Mouse (Mus musculus): Measurements from ENCODE around the gene Nanos3.

Gene Nanos3

DNA sequence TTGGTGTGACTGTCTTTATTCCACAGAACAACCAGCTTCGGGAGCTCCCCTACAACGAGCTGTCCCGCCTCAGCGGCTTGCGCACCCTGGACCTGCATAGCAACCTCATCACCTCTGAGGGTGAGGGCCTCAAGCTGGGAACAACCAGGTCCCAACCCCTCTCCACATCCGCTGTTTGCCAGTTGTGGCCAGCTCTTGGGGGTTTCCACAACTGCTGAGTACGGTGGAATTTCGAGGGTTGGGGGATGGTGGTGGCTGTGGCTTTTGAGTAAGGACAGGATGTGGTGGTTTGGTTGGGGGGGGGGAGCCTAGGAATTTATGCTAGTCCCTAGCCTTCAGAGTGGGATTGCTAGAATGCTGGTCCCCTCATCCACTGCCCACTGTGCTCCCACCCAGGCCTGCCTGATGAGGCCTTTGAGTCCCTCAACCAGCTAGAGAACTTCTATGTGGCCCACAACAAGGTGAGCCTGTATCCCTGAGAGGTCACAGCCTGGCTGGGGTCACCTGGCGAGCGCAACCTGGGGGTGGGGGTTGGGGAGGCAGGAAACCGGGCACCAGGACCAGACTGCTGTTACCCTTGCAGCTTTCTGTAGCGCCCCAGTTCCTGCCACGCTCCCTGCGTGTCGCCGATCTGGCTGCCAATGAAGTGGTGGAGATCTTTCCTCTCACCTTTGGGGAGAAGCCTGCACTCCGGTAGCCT is 57.7 kb downstream of the Nanos3 start:
- DNase-seq (ENCODE audit: low read depth, low spot score), result peak; percentile 45

DNA sequence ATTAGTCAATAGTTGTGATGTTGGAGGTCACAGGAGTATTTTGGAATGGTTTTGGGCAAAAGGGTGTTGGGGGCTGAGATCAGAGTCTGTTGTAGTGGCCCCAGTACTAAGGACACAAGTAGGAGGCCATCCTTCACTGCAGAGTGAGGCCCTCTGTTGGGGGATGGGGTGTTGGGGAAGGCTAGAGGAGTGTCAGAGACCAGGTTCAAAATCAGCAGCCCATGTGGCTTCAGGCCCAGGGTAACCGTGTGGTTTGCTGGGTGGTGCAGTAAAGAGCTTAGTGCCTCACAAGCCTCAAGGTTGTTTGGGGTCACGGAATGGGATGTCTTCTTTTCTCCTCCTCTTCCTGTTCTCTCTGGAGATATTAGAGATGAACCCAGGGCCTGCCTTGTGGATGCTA is 58.3 kb downstream of the Nanos3 start:
- no peak for DNase-seq (ENCODE audit: low read depth, low spot score)

DNA sequence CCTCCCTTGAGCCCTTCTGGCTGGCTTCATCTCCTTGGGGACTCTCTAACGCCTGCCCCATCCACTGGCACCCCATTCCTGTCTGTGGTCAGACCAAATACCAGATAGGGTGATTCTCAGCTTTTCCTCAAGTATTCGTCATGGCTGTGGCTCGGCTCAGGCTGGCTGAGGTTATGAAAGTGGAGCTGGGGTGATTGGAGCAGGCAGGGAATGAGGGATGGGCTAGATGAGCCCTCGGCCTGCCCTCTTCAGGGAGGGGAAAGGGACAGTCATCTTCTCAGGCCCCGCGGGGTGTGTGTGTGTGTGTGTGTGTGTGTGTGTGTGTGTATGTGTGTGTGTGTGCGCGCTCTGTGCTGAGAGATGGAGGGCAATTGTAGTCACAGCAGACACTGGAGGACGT is 59.4 kb downstream of the Nanos3 start, which contains the start of gene Podnl1:
Gene Podnl1 (plus strand): TSS at position 334 of the 400 bp plus-strand sequence.
- no peak for DNase-seq (ENCODE audit: low read depth, low spot score)

Data from ES-CJ7 (cell line).